Mouse (Mus musculus) forebrain, embryonic 15.5 days (tissue): Measurements from ENCODE around the gene Ist1. TPM values are rescaled to one million over a fixed set of nuclear protein-coding genes. Genes with fewer than 3 reads are reported as not detected.

Experiments used
- ATAC-seq: fragments of 200-750 bp; cut with Nextera tagmentation; replicated peaks from 2 replicates; pipeline ENCODE4 v1.8.0; 2017; ENCODE audit warnings: mild to moderate bottlenecking, moderate TSS enrichment, moderate library complexity
- H3K27ac ChIP-seq: fragments of 300-500 bp; sonication (generic); replicated peaks from 2 replicates; pipeline ENCODE4 v1.5.1; 2015; ENCODE audit warnings: mild to moderate bottlenecking, inconsistent platforms
- H3K27me3 ChIP-seq: fragments of 300-500 bp; sonication (generic); 2 replicates; pipeline ENCODE4 v1.6.1; 2015; ENCODE audit warnings: inconsistent platforms
- H3K36me3 ChIP-seq: fragments of 300-500 bp; sonication (generic); 2 replicates; pipeline ENCODE4 v1.6.1; 2015; ENCODE audit warnings: mild to moderate bottlenecking, inconsistent platforms
- H3K4me1 ChIP-seq: fragments of 300-500 bp; sonication (generic); 2 replicates; pipeline ENCODE4 v1.6.1; 2015; ENCODE audit warnings: inconsistent platforms
- H3K4me2 ChIP-seq: fragments of 300-500 bp; sonication (generic); replicated peaks from 2 replicates; pipeline ENCODE4 v1.6.1; 2015; ENCODE audit warnings: mild to moderate bottlenecking, inconsistent platforms
- H3K4me3 ChIP-seq: fragments of 300-500 bp; sonication (generic); 2 replicates; pipeline ENCODE4 v1.5.1; 2015; ENCODE audit warnings: mild to moderate bottlenecking, inconsistent platforms
- H3K9ac ChIP-seq: fragments of 300-500 bp; sonication (generic); replicated peaks from 2 replicates; pipeline ENCODE4 v1.6.1; 2015; ENCODE audit warnings: mild to moderate bottlenecking, inconsistent platforms
- H3K9me3 ChIP-seq: fragments of 300-500 bp; sonication (generic); 2 replicates; pipeline ENCODE4 v1.6.1; 2016; ENCODE audit warnings: inconsistent platforms
- WGBS: fragments of 180-500 bp; shearing (Covaris S2); methylation state at CpG from one replicate; pipeline ENCODE4 v1.1.7; 2015; ENCODE audit warnings: mixed read lengths; 5-methylcytosine and 5-hydroxymethylcytosine counted together
- polyA plus RNA-seq: library from polyadenylated mRNA; unstranded; fragments of >200 nt; fragmentation: Nextera tagmentation; extraction: Ambion mirVana; gene quantifications from 2 replicates; pipeline ENCODE4 v1.2.1, GENCODE M21; 2015

Ist1 gene
- polyA plus RNA-seq, 1 experiment from 2014 or later, result 181 TPM

GRCm38 (mm10) chr8:109632498-109632897, 60.6 kb downstream of the Ist1 start:
- Histone ChIP-seq H3K36me3 (no peaks in the 10 kb centered on the region), H3K9ac (no peak overlapping the region), H3K4me2 (no peak overlapping the region), H3K4me3 (no peak overlapping the region), H3K27ac (no peak overlapping the region), H3K4me1 (no peaks in the 10 kb centered on the region), H3K9me3 (no peaks in the 10 kb centered on the region), H3K27me3 (no peaks in the 10 kb centered on the region)
- ATAC-seq, result no peak
- WGBS, result 74% methylated on average over 5 of the region's 5 CpGs

DNA sequence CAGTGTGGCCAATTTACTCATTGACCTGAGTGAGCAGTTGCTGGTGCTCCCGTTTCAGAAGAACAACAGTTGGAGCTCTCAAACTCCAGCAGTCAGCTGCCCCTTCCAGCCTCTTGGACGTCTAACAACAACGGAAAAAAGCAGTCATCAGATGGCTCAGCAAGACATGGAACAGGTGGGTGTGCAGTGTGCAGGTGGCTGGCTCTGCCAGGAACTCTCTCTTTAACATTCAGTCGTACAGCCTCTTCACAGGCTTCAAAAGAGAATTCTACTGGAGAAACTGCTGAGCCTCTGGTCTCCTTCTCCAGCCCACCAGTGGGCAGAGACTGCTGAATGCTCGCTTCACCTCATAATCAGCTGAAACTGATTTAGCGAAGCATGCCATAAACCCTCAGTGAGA, 64.4 kb downstream of the Ist1 start:
- no peak for ATAC-seq
- Histone ChIP-seq H3K27ac (no peak overlapping the region), H3K27me3 (no peaks in the 10 kb centered on the region), H3K9me3 (no peaks in the 10 kb centered on the region), H3K4me3 (no peak overlapping the region), H3K9ac (no peak overlapping the region), H3K36me3 (no peaks in the 10 kb centered on the region), H3K4me1 (no peaks in the 10 kb centered on the region), H3K4me2 (no peak overlapping the region)
- 73% methylated on average over 6 of the region's 6 CpGs for WGBS

Other genes starting within 250 kb of the Ist1 start
- gene Pmfbp1, start 199.2 kb downstream of the Ist1 start, polyA plus RNA-seq, result 0.11 and 0.29 TPM in 2 replicates
- 23.9 and 24.0 TPM in 2 replicates for gene Dhx38, start 127.4 kb downstream of the Ist1 start, polyA plus RNA-seq
- 27.3 and 29.2 TPM in 2 replicates for gene Txnl4b, start 127.4 kb downstream of the Ist1 start, polyA plus RNA-seq
- gene Hp, start 114.1 kb downstream of the Ist1 start, polyA plus RNA-seq, result 0.14 and 0.23 TPM in 2 replicates
- 35.3 and 41.4 TPM in 2 replicates for gene Dhodh, start 84.6 kb downstream of the Ist1 start, polyA plus RNA-seq
- gene Pkd1l3, start 78.7 kb downstream of the Ist1 start, polyA plus RNA-seq, result 0.08 TPM in 1 of 2 replicates, not detected in the other
- 85.6 and 94.3 TPM in 2 replicates for gene Zfp821, start 12.3 kb upstream of the Ist1 start, polyA plus RNA-seq
- gene Atxn1l, start 44.5 kb upstream of the Ist1 start, polyA plus RNA-seq, result 4.3 and 4.6 TPM in 2 replicates
- gene Ap1g1, start 85.3 kb upstream of the Ist1 start, polyA plus RNA-seq, result 50.4 and 51.8 TPM in 2 replicates
- gene Phlpp2, start 175.3 kb upstream of the Ist1 start, polyA plus RNA-seq, result 4.0 and 4.9 TPM in 2 replicates